Mouse (Mus musculus): Measurements from ENCODE around the gene Zkscan17.

DNA sequence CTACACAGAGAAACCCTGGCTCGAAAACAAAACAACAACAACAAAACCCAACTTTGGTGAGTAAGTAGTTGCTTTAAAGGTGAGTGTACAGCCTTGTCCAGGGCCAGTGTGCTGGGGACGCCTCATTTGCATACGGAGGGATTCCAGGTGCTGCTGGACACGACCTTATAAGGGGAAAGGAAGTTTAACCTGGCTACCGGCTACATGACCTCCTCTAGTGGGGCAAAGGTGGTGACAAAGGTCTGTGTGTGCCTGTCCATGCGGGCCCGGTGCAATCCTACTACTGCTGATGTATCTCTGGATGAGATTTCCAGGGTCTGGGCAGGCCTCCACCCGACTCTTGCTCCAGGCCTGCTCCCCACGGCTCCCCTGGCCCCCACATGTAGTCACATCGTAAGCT lies 13.8 kb downstream of the Zkscan17 start:
- TF ChIP-seq CTCF (IDR thresholded peaks at IDR 0.05; ENCODE audit: low read depth, low read length) = no peak
- TF ChIP-seq POLR2A (IDR thresholded peaks at IDR 0.05; ENCODE audit: extremely low read depth, insufficient read depth, low read length) = no peak
